Mouse (Mus musculus) liver, adult 2 months (tissue): ENCODE data around the gene B4galt2. TPM values are rescaled to one million over a fixed set of nuclear protein-coding genes. Genes with fewer than 3 reads are reported as not detected.

Source experiments
- DNase-seq: peaks from one replicate; pipeline ENCODE4 v3.0.0-alpha.2; 2011; ENCODE audit warnings: low read depth, low spot score; ENCODE audit errors: extremely low read depth
- H3K27ac ChIP-seq: fragments of 200-500 bp; replicated peaks from 2 replicates; pipeline ENCODE4 v1.5.1; 2012; ENCODE audit warnings: low read depth, mild to moderate bottlenecking, control low read depth, inconsistent platforms, low read length; ENCODE audit not compliant: insufficient read depth
- H3K27me3 ChIP-seq: fragments of 200-500 bp; 2 replicates; pipeline ENCODE4 v1.6.1; 2012; ENCODE audit warnings: mild to moderate bottlenecking, moderate library complexity, low read length, inconsistent platforms; ENCODE audit not compliant: control insufficient read depth, insufficient read depth
- H3K36me3 ChIP-seq: fragments of 200-500 bp; 2 replicates; pipeline ENCODE4 v1.6.1; 2012; ENCODE audit warnings: low read length, inconsistent platforms; ENCODE audit not compliant: control insufficient read depth, insufficient read depth
- H3K4me1 ChIP-seq: fragments of 200-500 bp; 2 replicates; pipeline ENCODE4 v1.6.1; 2011; ENCODE audit warnings: low read length; ENCODE audit not compliant: control insufficient read depth, insufficient read depth
- H3K4me3 ChIP-seq: fragments of 200-500 bp; 2 replicates; pipeline ENCODE4 v1.5.1; 2011; ENCODE audit warnings: low read depth, mild to moderate bottlenecking, control low read depth, low read length, moderate library complexity; ENCODE audit not compliant: insufficient read depth
- H3K79me2 ChIP-seq: fragments of 200-500 bp; 2 replicates; pipeline ENCODE4 v1.6.1; 2012; ENCODE audit warnings: inconsistent platforms, mild to moderate bottlenecking, low read length, moderate library complexity; ENCODE audit not compliant: control insufficient read depth, insufficient read depth
- H3K9ac ChIP-seq: fragments of 200-500 bp; 2 replicates; pipeline ENCODE4 v1.6.1; 2012; ENCODE audit warnings: low read depth, mild to moderate bottlenecking, control low read depth, inconsistent platforms, low read length
- CTCF ChIP-seq: fragments of 200-500 bp; IDR thresholded peaks from 2 replicates; pipeline ENCODE4 v1.5.1; 2011; ENCODE audit warnings: low read depth, low read length, control low read depth
- POLR2A ChIP-seq: fragments of 200-500 bp; IDR thresholded peaks from 2 replicates; pipeline ENCODE4 v1.6.1; 2011; ENCODE audit warnings: low read length, control low read depth; ENCODE audit not compliant: insufficient read depth; ENCODE audit errors: extremely low read depth
- WGBS: fragments of 180-500 bp; shearing (Covaris S2); methylation state at CpG from one replicate; pipeline ENCODE4 v1.1.7; 2018; 5-methylcytosine and 5-hydroxymethylcytosine counted together
- polyA plus RNA-seq: library from polyadenylated mRNA; depleted of rRNA; stranded (reverse); fragments of >200 nt; gene quantifications from 2 replicates; pipeline ENCODE4 v1.2.3, GENCODE M21; 2012
- total RNA-seq: library from RNA; depleted of rRNA; stranded (reverse); fragments of >200 nt; gene quantifications from 2 replicates; pipeline ENCODE4 v1.2.3, GENCODE M21; 2014

The B4galt2 gene
- total and polyA plus RNA-seq, 2 experiments: 0.18 to 0.80 TPM

GRCm38 (mm10) chr4:117924916-117925315 lies 41.6 kb upstream of the B4galt2 start:
- TF ChIP-seq CTCF (no peak), POLR2A (no peak)
- Histone ChIP-seq H3K4me3 (no peak overlapping the region), H3K27ac (no peak overlapping the region), H3K27me3 (peaks cover 13% of the 10 kb centered on the region), H3K9ac (no peak overlapping the region), H3K79me2 (no peaks in the 10 kb centered on the region), H3K36me3 (no peaks in the 10 kb centered on the region), H3K4me1 (peaks cover 10% of the 10 kb centered on the region)
- WGBS: 64% methylated on average over 6 of the region's 6 CpGs
- no peak for DNase-seq

- DNase-seq: no peak
- H3K27me3 ChIP-seq: peaks cover 13% of the 10 kb centered on the region
- no peak overlapping the region for H3K27ac ChIP-seq
- no peaks in the 10 kb centered on the region for H3K36me3 ChIP-seq
- TF ChIP-seq CTCF: no peak
- no peak for TF ChIP-seq POLR2A
- no peaks in the 10 kb centered on the region for H3K79me2 ChIP-seq
- H3K9ac ChIP-seq: no peak overlapping the region
- no peak overlapping the region for H3K4me3 ChIP-seq
- H3K4me1 ChIP-seq: 0 out of 2 replicates have a peak, but pooled peaks cover 4% of the 10 kb centered on the region
- 72% methylated on average over 2 of the region's 2 CpGs for WGBS
These were observed 40.2 kb upstream of the B4galt2 start for GRCm38 (mm10) chr4:117923450-117923849.

GRCm38 (mm10) chr4:117921358-117921757 lies 38.1 kb upstream of the B4galt2 start:
- Histone ChIP-seq H3K36me3 (no peaks in the 10 kb centered on the region), H3K27me3 (peaks cover under 1% of the 10 kb centered on the region; the same call in 1 of the 2 replicates), H3K4me1 (no peaks in the 10 kb centered on the region), H3K79me2 (no peaks in the 10 kb centered on the region), H3K27ac (no peak overlapping the region), H3K4me3 (no peak overlapping the region), H3K9ac (no peak overlapping the region)
- 92% methylated on average over 2 of the region's 2 CpGs for WGBS
- TF ChIP-seq CTCF (no peak), POLR2A (no peak)
- no peak for DNase-seq

GRCm38 (mm10) chr4:117918762-117919161 lies 35.5 kb upstream of the B4galt2 start:
- no peak for DNase-seq

GRCm38 (mm10) chr4:117918261-117918660 lies 35.0 kb upstream of the B4galt2 start:
- 61% methylated on average over 3 of the region's 3 CpGs for WGBS
- H3K79me2 ChIP-seq: peaks cover 9% of the 10 kb centered on the region
- H3K27me3 ChIP-seq: no peaks in the 10 kb centered on the region
- no peaks in the 10 kb centered on the region for H3K36me3 ChIP-seq
- no peak for DNase-seq
- TF ChIP-seq POLR2A (no peak), CTCF (no peak)
- no peak overlapping the region for H3K9ac ChIP-seq
- H3K4me1 ChIP-seq: peaks cover 7% of the 10 kb centered on the region
- no peak overlapping the region for H3K4me3 ChIP-seq
- no peak overlapping the region for H3K27ac ChIP-seq

More at GRCm38 (mm10) chr4:117918762-117919161, 35.5 kb upstream of the B4galt2 start:
- Histone ChIP-seq H3K4me3 (no peak overlapping the region), H3K4me1 (peaks cover 6% of the 10 kb centered on the region), H3K79me2 (peaks cover 9% of the 10 kb centered on the region), H3K27ac (no peak overlapping the region), H3K27me3 (no peaks in the 10 kb centered on the region), H3K36me3 (no peaks in the 10 kb centered on the region), H3K9ac (no peak overlapping the region)
- TF ChIP-seq CTCF (no peak), POLR2A (no peak)
- WGBS: 75% methylated on average over 5 of the region's 5 CpGs

- no peak overlapping the region for H3K27ac ChIP-seq
- H3K9ac ChIP-seq: no peak overlapping the region
- TF ChIP-seq CTCF (no peak), POLR2A (no peak)
- H3K36me3 ChIP-seq: no peaks in the 10 kb centered on the region
- no peaks in the 10 kb centered on the region for H3K27me3 ChIP-seq
- no peak overlapping the region for H3K4me3 ChIP-seq
- peaks cover 11% of the 10 kb centered on the region for H3K79me2 ChIP-seq
- 89% methylated on average over 4 of the region's 4 CpGs for WGBS
- DNase-seq: no peak
- H3K4me1 ChIP-seq: peaks cover 10% of the 10 kb centered on the region
These were observed 34.6 kb upstream of the B4galt2 start for GRCm38 (mm10) chr4:117917847-117918246.
